Mouse (Mus musculus): ENCODE measurements around the gene Tgtp2. TPM values are rescaled to one million over a fixed set of nuclear protein-coding genes. Genes with fewer than 3 reads are reported as not detected.
A peak's percentile ranks its signal among the peaks of the same experiment; 100 is the strongest.

Tgtp2 gene
- polyA plus RNA-seq, 1 experiment from 2014 or later: 0.86 TPM

GRCm38 (mm10) chr11:49095367-49095766 is 31.4 kb upstream of the Tgtp2 start:
- H3K4me2 ChIP-seq (ENCODE audit: low read depth, low read length): no peak overlapping the region
- no peak overlapping the region for H3K27ac ChIP-seq (ENCODE audit: low read length)
- H3K9me3 ChIP-seq (ENCODE audit: control insufficient read depth, low read length): no peaks in the 10 kb centered on the region
- H3K36me3 ChIP-seq (ENCODE audit: control insufficient read depth, insufficient read depth, low read length): no peaks in the 10 kb centered on the region
- no peak for ATAC-seq
- H3K4me1 ChIP-seq (ENCODE audit: control insufficient read depth, insufficient read depth, low read length): no peaks in the 10 kb centered on the region; the same call in none of the 2 replicates
- 82% methylated on average over 4 of the region's 4 CpGs for WGBS
- H3K4me3 ChIP-seq (ENCODE audit: low read length): no peak overlapping the region
- no peak overlapping the region for H3K9ac ChIP-seq (ENCODE audit: low read depth, low read length)
- H3K27me3 ChIP-seq (replicated peaks; ENCODE audit: control insufficient read depth, insufficient read depth, low read length): no peaks in the 10 kb centered on the region

GRCm38 (mm10) chr11:49093861-49094660 is 30.1 kb upstream of the Tgtp2 start:
- Histone ChIP-seq H3K4me2 (ENCODE audit: low read depth, low read length) (no peak overlapping the region), H3K9ac (ENCODE audit: low read depth, low read length) (no peak overlapping the region), H3K4me3 (ENCODE audit: low read length) (no peak overlapping the region), H3K27ac (ENCODE audit: low read length) (no peak overlapping the region), H3K36me3 (ENCODE audit: control insufficient read depth, insufficient read depth, low read length) (no peaks in the 10 kb centered on the region), H3K4me1 (ENCODE audit: control insufficient read depth, insufficient read depth, low read length) (no peaks in the 10 kb centered on the region; the same call in none of the 2 replicates), H3K27me3 (replicated peaks; ENCODE audit: control insufficient read depth, insufficient read depth, low read length) (no peaks in the 10 kb centered on the region), H3K9me3 (ENCODE audit: control insufficient read depth, low read length) (no peaks in the 10 kb centered on the region)
- no peak for ATAC-seq
- WGBS: 81% methylated on average over 6 of the region's 6 CpGs

GRCm38 (mm10) chr11:49092786-49093185 is 28.8 kb upstream of the Tgtp2 start:
- Histone ChIP-seq H3K9me3 (ENCODE audit: control insufficient read depth, low read length) (no peaks in the 10 kb centered on the region), H3K4me3 (ENCODE audit: low read length) (no peak overlapping the region), H3K36me3 (ENCODE audit: control insufficient read depth, insufficient read depth, low read length) (no peaks in the 10 kb centered on the region), H3K27ac (ENCODE audit: low read length) (no peak overlapping the region), H3K4me1 (ENCODE audit: control insufficient read depth, insufficient read depth, low read length) (peaks cover 10% of the 10 kb centered on the region), H3K27me3 (replicated peaks; ENCODE audit: control insufficient read depth, insufficient read depth, low read length) (no peaks in the 10 kb centered on the region), H3K9ac (ENCODE audit: low read depth, low read length) (no peak overlapping the region), H3K4me2 (ENCODE audit: low read depth, low read length) (no peak overlapping the region)
- ATAC-seq: no peak
- WGBS: 89% methylated on average over 2 of the region's 2 CpGs

- Histone ChIP-seq H3K4me1 (ENCODE audit: control insufficient read depth, insufficient read depth, low read length) (peaks cover 11% of the 10 kb centered on the region), H3K27ac (ENCODE audit: low read length) (no peak overlapping the region), H3K4me3 (ENCODE audit: low read length) (no peak overlapping the region), H3K36me3 (ENCODE audit: control insufficient read depth, insufficient read depth, low read length) (no peaks in the 10 kb centered on the region), H3K27me3 (replicated peaks; ENCODE audit: control insufficient read depth, insufficient read depth, low read length) (no peaks in the 10 kb centered on the region), H3K9ac (ENCODE audit: low read depth, low read length) (no peak overlapping the region), H3K9me3 (ENCODE audit: control insufficient read depth, low read length) (no peaks in the 10 kb centered on the region), H3K4me2 (ENCODE audit: low read depth, low read length) (no peak overlapping the region)
- WGBS: 96% methylated on average over 1 of the region's 1 CpGs
- no peak for ATAC-seq
These were observed 28.1 kb upstream of the Tgtp2 start for GRCm38 (mm10) chr11:49092053-49092586.

- no peak overlapping the region for H3K27ac ChIP-seq (ENCODE audit: low read length)
- H3K4me3 ChIP-seq (ENCODE audit: low read length): no peak overlapping the region
- no peak overlapping the region for H3K4me2 ChIP-seq (ENCODE audit: low read depth, low read length)
- no peak overlapping the region for H3K9ac ChIP-seq (ENCODE audit: low read depth, low read length)
- WGBS: 66% methylated on average over 4 of the region's 4 CpGs
- H3K4me1 ChIP-seq (ENCODE audit: control insufficient read depth, insufficient read depth, low read length): peaks cover 11% of the 10 kb centered on the region
- ATAC-seq: no peak
- no peaks in the 10 kb centered on the region for H3K27me3 ChIP-seq (replicated peaks; ENCODE audit: control insufficient read depth, insufficient read depth, low read length)
- no peaks in the 10 kb centered on the region for H3K9me3 ChIP-seq (ENCODE audit: control insufficient read depth, low read length)
- no peaks in the 10 kb centered on the region for H3K36me3 ChIP-seq (ENCODE audit: control insufficient read depth, insufficient read depth, low read length)
These were observed 27.2 kb upstream of the Tgtp2 start for GRCm38 (mm10) chr11:49091171-49091570.

GRCm38 (mm10) chr11:49090551-49090950 is 26.5 kb upstream of the Tgtp2 start:
- no peak for ATAC-seq
- 82% methylated on average over 5 of the region's 5 CpGs for WGBS
- Histone ChIP-seq H3K36me3 (ENCODE audit: control insufficient read depth, insufficient read depth, low read length) (no peaks in the 10 kb centered on the region), H3K4me3 (ENCODE audit: low read length) (no peak overlapping the region), H3K9ac (ENCODE audit: low read depth, low read length) (no peak overlapping the region), H3K4me2 (ENCODE audit: low read depth, low read length) (no peak overlapping the region), H3K27me3 (replicated peaks; ENCODE audit: control insufficient read depth, insufficient read depth, low read length) (no peaks in the 10 kb centered on the region), H3K4me1 (ENCODE audit: control insufficient read depth, insufficient read depth, low read length) (peaks cover 11% of the 10 kb centered on the region), H3K9me3 (ENCODE audit: control insufficient read depth, low read length) (no peaks in the 10 kb centered on the region), H3K27ac (ENCODE audit: low read length) (no peak overlapping the region)

- Histone ChIP-seq H3K4me2 (ENCODE audit: low read depth, low read length) (no peak overlapping the region), H3K4me3 (ENCODE audit: low read length) (no peak overlapping the region), H3K27ac (ENCODE audit: low read length) (no peak overlapping the region), H3K4me1 (ENCODE audit: control insufficient read depth, insufficient read depth, low read length) (peaks cover 14% of the 10 kb centered on the region), H3K36me3 (ENCODE audit: control insufficient read depth, insufficient read depth, low read length) (no peaks in the 10 kb centered on the region), H3K27me3 (replicated peaks; ENCODE audit: control insufficient read depth, insufficient read depth, low read length) (no peaks in the 10 kb centered on the region), H3K9me3 (ENCODE audit: control insufficient read depth, low read length) (no peaks in the 10 kb centered on the region), H3K9ac (ENCODE audit: low read depth, low read length) (no peak overlapping the region)
- WGBS: 72% methylated on average over 3 of the region's 3 CpGs
- ATAC-seq: peak; percentile 32; the same call in 1 of the 2 replicates
These were observed 25.9 kb upstream of the Tgtp2 start for GRCm38 (mm10) chr11:49089735-49090507.

GRCm38 (mm10) chr11:49088990-49089652 is 25.1 kb upstream of the Tgtp2 start:
- Histone ChIP-seq H3K4me1 (ENCODE audit: control insufficient read depth, insufficient read depth, low read length) (peaks cover 16% of the 10 kb centered on the region), H3K4me3 (ENCODE audit: low read length) (no peak overlapping the region), H3K27me3 (replicated peaks; ENCODE audit: control insufficient read depth, insufficient read depth, low read length) (no peaks in the 10 kb centered on the region), H3K9ac (ENCODE audit: low read depth, low read length) (no peak overlapping the region), H3K36me3 (ENCODE audit: control insufficient read depth, insufficient read depth, low read length) (no peaks in the 10 kb centered on the region), H3K27ac (ENCODE audit: low read length) (peak overlapping the region; percentile 57; the same call in 1 of the 2 replicates), H3K9me3 (ENCODE audit: control insufficient read depth, low read length) (no peaks in the 10 kb centered on the region), H3K4me2 (ENCODE audit: low read depth, low read length) (0 out of 2 replicates have a peak overlapping the region, but pooled peaks have one; percentile 10)
- WGBS: 72% methylated on average over 5 of the region's 5 CpGs
- peak; percentile 83 for ATAC-seq

All from intestine, embryonic 16.5 days (tissue).